Mouse (Mus musculus): Measurements from ENCODE around the gene Mmgt2.

DNA sequence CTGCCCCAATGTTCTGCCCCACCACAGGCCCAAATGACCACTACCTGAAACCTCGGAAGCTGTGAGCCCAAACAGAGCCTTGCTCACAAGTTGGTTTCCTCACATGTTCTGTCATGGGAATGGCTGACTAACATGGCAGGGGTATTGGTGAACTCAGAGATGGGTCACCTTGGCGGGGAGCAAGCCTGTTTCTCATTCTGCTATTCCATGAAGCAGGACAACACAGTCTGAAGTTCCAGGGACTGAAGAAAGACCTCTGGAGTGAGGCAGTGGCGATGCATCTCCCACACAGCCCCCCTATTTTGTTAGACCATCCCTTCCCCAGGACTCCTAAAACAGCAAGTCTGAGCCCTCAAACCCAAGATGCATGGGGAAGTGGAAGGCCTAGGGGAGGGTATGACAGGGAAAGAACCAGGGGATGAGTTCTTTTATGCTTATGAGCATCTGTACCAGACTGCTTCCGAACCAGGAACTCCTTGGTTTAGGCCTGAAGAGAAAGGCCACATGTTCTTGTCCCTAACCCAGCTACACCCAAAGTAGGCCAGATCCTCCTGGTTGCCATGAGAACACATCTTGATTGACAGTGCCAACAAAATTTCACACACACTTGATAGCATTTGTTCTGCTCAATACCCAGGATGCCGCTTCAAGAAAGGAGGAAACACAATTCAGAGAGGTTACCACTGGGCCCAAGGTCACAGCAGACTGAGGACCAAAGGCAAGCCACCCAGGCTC lies 3.7 kb upstream of the Mmgt2 start:
- TF ChIP-seq CTCF (IDR thresholded peaks at IDR 0.05; ENCODE audit: extremely low read depth, insufficient read depth, low read length) (no peak), POLR2A (IDR thresholded peaks at IDR 0.05; ENCODE audit: extremely low read depth, insufficient read depth, low read length) (no peak)
